Mouse (Mus musculus) liver, embryonic 12.5 days (tissue): ENCODE results near the gene Vldlr. TPM values are rescaled to one million over a fixed set of nuclear protein-coding genes. Genes with fewer than 3 reads are reported as not detected.

ENCODE experiments used
- ATAC-seq: fragments of 200-750 bp; cut with Nextera tagmentation; 2 replicates; pipeline ENCODE4 v1.8.0; 2017; ENCODE audit warnings: moderate number of reproducible peaks, mild to moderate bottlenecking, moderate library complexity
- H3K27ac ChIP-seq: fragments of 300-500 bp; sonication (generic); 2 replicates; pipeline ENCODE4 v1.5.1; 2016; ENCODE audit warnings: mild to moderate bottlenecking
- H3K27me3 ChIP-seq: fragments of 300-500 bp; sonication (generic); replicated peaks from 2 replicates; pipeline ENCODE4 v1.6.1; 2016; ENCODE audit warnings: mild to moderate bottlenecking, moderate library complexity
- H3K36me3 ChIP-seq: fragments of 300-500 bp; sonication (generic); 2 replicates; pipeline ENCODE4 v1.6.1; 2016; ENCODE audit warnings: mild to moderate bottlenecking, moderate library complexity
- H3K4me1 ChIP-seq: fragments of 300-500 bp; sonication (generic); 2 replicates; pipeline ENCODE4 v1.6.1; 2016
- H3K4me2 ChIP-seq: fragments of 300-500 bp; sonication (generic); 2 replicates; pipeline ENCODE4 v1.6.1; 2016; ENCODE audit warnings: mild to moderate bottlenecking, moderate library complexity
- H3K4me3 ChIP-seq: fragments of 300-500 bp; sonication (generic); 2 replicates; pipeline ENCODE4 v1.5.1; 2016; ENCODE audit warnings: mild to moderate bottlenecking, moderate library complexity
- H3K9ac ChIP-seq: fragments of 300-500 bp; sonication (generic); 2 replicates; pipeline ENCODE4 v1.6.1; 2016; ENCODE audit warnings: mild to moderate bottlenecking, moderate library complexity
- H3K9me3 ChIP-seq: fragments of 300-500 bp; sonication (generic); replicated peaks from 2 replicates; pipeline ENCODE4 v1.6.1; 2016; ENCODE audit warnings: mild to moderate bottlenecking, moderate library complexity
- WGBS: fragments of 180-500 bp; shearing (Covaris S2); methylation state at CpG from one replicate; pipeline ENCODE4 v1.1.7; 2016; ENCODE audit not compliant: insufficient replicate concordance; 5-methylcytosine and 5-hydroxymethylcytosine counted together
- polyA plus RNA-seq: library from polyadenylated mRNA; unstranded; fragments of >200 nt; fragmentation: Nextera tagmentation; extraction: Ambion mirVana; gene quantifications from 2 replicates; pipeline ENCODE4 v1.2.1, GENCODE M21; 2016

The Vldlr gene
- 2.0 and 2.2 TPM in 2 replicates for polyA plus RNA-seq

GRCm38 (mm10) chr19:27216318-27216717, at the start of gene Vldlr:
Gene Vldlr, plus strand, starts transcription at chr19:27216484.
- H3K4me3 ChIP-seq: peak within 1 kb of the TSS; percentile 53
- no peak for ATAC-seq

GRCm38 (mm10) chr19:27167601-27168319, 48.5 kb upstream of the Vldlr start:
- no peaks in the 10 kb centered on the region for H3K27me3 ChIP-seq
- no peaks in the 10 kb centered on the region for H3K9me3 ChIP-seq
- H3K27ac ChIP-seq: no peak overlapping the region
- no peak overlapping the region for H3K4me2 ChIP-seq
- 61% methylated on average over 5 of the region's 5 CpGs for WGBS
- no peak for ATAC-seq
- no peaks in the 10 kb centered on the region for H3K36me3 ChIP-seq
- no peaks in the 10 kb centered on the region for H3K4me1 ChIP-seq
- no peak overlapping the region for H3K4me3 ChIP-seq
- H3K9ac ChIP-seq: no peak overlapping the region

More at GRCm38 (mm10) chr19:27216318-27216717, at the start of gene Vldlr:
- H3K9ac ChIP-seq: peak within 1 kb of the TSS; percentile 52
- peaks cover 74% of the 10 kb centered on the region for H3K27me3 ChIP-seq
- no peaks in the 10 kb centered on the region for H3K4me1 ChIP-seq
- H3K36me3 ChIP-seq: no peaks in the 10 kb centered on the region
- 8% methylated on average over 11 of the region's 11 CpGs for WGBS
- H3K27ac ChIP-seq: no peak within 1 kb of the TSS
- H3K9me3 ChIP-seq: no peaks in the 10 kb centered on the region
- peak within 1 kb of the TSS; percentile 70 for H3K4me2 ChIP-seq

- H3K36me3 ChIP-seq: no peaks in the 10 kb centered on the region
- H3K9me3 ChIP-seq: no peaks in the 10 kb centered on the region
- no peak overlapping the region for H3K4me2 ChIP-seq
- H3K4me3 ChIP-seq: no peak overlapping the region
- 53% methylated on average over 2 of the region's 2 CpGs for WGBS
- no peak overlapping the region for H3K27ac ChIP-seq
- ATAC-seq: no peak
- no peaks in the 10 kb centered on the region for H3K27me3 ChIP-seq
- H3K4me1 ChIP-seq: no peaks in the 10 kb centered on the region
- H3K9ac ChIP-seq: no peak overlapping the region
Measured at GRCm38 (mm10) chr19:27173836-27174235, 42.4 kb upstream of the Vldlr start.

GRCm38 (mm10) chr19:27175617-27176016, 40.7 kb upstream of the Vldlr start:
- WGBS: 47% methylated on average over 1 of the region's 1 CpGs
- ATAC-seq: no peak
- H3K36me3 ChIP-seq: no peaks in the 10 kb centered on the region

GRCm38 (mm10) chr19:27176558-27176957, 39.7 kb upstream of the Vldlr start:
- H3K9me3 ChIP-seq: no peaks in the 10 kb centered on the region
- H3K4me2 ChIP-seq: no peak overlapping the region
- no peaks in the 10 kb centered on the region for H3K36me3 ChIP-seq
- no peak overlapping the region for H3K4me3 ChIP-seq
- no peaks in the 10 kb centered on the region for H3K4me1 ChIP-seq
- 73% methylated on average over 4 of the region's 4 CpGs for WGBS
- no peaks in the 10 kb centered on the region for H3K27me3 ChIP-seq
- H3K27ac ChIP-seq: no peak overlapping the region
- ATAC-seq: no peak
- no peak overlapping the region for H3K9ac ChIP-seq

More at GRCm38 (mm10) chr19:27175617-27176016, 40.7 kb upstream of the Vldlr start:
- Histone ChIP-seq H3K9ac (no peak overlapping the region), H3K27ac (no peak overlapping the region), H3K4me1 (no peaks in the 10 kb centered on the region), H3K27me3 (no peaks in the 10 kb centered on the region), H3K9me3 (no peaks in the 10 kb centered on the region), H3K4me2 (no peak overlapping the region), H3K4me3 (no peak overlapping the region)

GRCm38 (mm10) chr19:27178195-27178807, 38.0 kb upstream of the Vldlr start:
- ATAC-seq: no peak
- Histone ChIP-seq H3K9ac (no peak overlapping the region), H3K27ac (no peak overlapping the region), H3K27me3 (no peaks in the 10 kb centered on the region), H3K9me3 (no peaks in the 10 kb centered on the region), H3K4me1 (no peaks in the 10 kb centered on the region), H3K4me2 (no peak overlapping the region), H3K36me3 (no peaks in the 10 kb centered on the region), H3K4me3 (no peak overlapping the region)
- WGBS: 65% methylated on average over 5 of the region's 5 CpGs

- Histone ChIP-seq H3K4me2 (no peak overlapping the region), H3K4me3 (no peak overlapping the region), H3K4me1 (no peaks in the 10 kb centered on the region), H3K36me3 (no peaks in the 10 kb centered on the region), H3K9me3 (no peaks in the 10 kb centered on the region), H3K9ac (no peak overlapping the region), H3K27ac (no peak overlapping the region), H3K27me3 (no peaks in the 10 kb centered on the region)
- WGBS: 59% methylated on average over 18 of the region's 18 CpGs
- ATAC-seq: no peak
Measured at GRCm38 (mm10) chr19:27180351-27181122, 35.7 kb upstream of the Vldlr start.

GRCm38 (mm10) chr19:27183511-27183910, 32.8 kb upstream of the Vldlr start:
- ATAC-seq: no peak
- H3K9ac ChIP-seq: no peak overlapping the region
- H3K27me3 ChIP-seq: no peaks in the 10 kb centered on the region
- no peaks in the 10 kb centered on the region for H3K9me3 ChIP-seq
- no peaks in the 10 kb centered on the region for H3K36me3 ChIP-seq
- no peak overlapping the region for H3K4me2 ChIP-seq
- H3K27ac ChIP-seq: no peak overlapping the region
- no peak overlapping the region for H3K4me3 ChIP-seq
- 72% methylated on average over 7 of the region's 7 CpGs for WGBS
- H3K4me1 ChIP-seq: no peaks in the 10 kb centered on the region

GRCm38 (mm10) chr19:27203711-27204238, 12.5 kb upstream of the Vldlr start:
- 65% methylated on average over 9 of the region's 9 CpGs for WGBS
- no peak overlapping the region for H3K27ac ChIP-seq
- no peak overlapping the region for H3K4me2 ChIP-seq
- H3K9me3 ChIP-seq: no peaks in the 10 kb centered on the region
- ATAC-seq: no peak
- no peaks in the 10 kb centered on the region for H3K4me1 ChIP-seq
- H3K9ac ChIP-seq: no peak overlapping the region
- no peaks in the 10 kb centered on the region for H3K36me3 ChIP-seq
- no peak overlapping the region for H3K4me3 ChIP-seq
- 0 out of 2 replicates have a peak, but pooled peaks cover 3% of the 10 kb centered on the region for H3K27me3 ChIP-seq

GRCm38 (mm10) chr19:27210991-27211390, 5.3 kb upstream of the Vldlr start:
- Histone ChIP-seq H3K4me3 (no peak overlapping the region), H3K4me2 (no peak overlapping the region), H3K27me3 (peaks cover 25% of the 10 kb centered on the region), H3K27ac (no peak overlapping the region), H3K9me3 (no peaks in the 10 kb centered on the region), H3K9ac (no peak overlapping the region), H3K4me1 (no peaks in the 10 kb centered on the region), H3K36me3 (no peaks in the 10 kb centered on the region)
- ATAC-seq: no peak
- 34% methylated on average over 2 of the region's 2 CpGs for WGBS

GRCm38 (mm10) chr19:27215596-27215995, 688 bp upstream of the Vldlr start:
- no peaks in the 10 kb centered on the region for H3K4me1 ChIP-seq
- H3K9ac ChIP-seq: no peak overlapping the region
- H3K27ac ChIP-seq: no peak overlapping the region
- no peak for ATAC-seq
- no peak overlapping the region for H3K4me3 ChIP-seq
- H3K27me3 ChIP-seq: peaks cover 71% of the 10 kb centered on the region
- no peaks in the 10 kb centered on the region for H3K36me3 ChIP-seq
- 52% methylated on average over 4 of the region's 4 CpGs for WGBS
- H3K4me2 ChIP-seq: no peak overlapping the region
- H3K9me3 ChIP-seq: no peaks in the 10 kb centered on the region
